8 mouse cellular contexts compared by ENCODE assay signal in the genomic region with DNA sequence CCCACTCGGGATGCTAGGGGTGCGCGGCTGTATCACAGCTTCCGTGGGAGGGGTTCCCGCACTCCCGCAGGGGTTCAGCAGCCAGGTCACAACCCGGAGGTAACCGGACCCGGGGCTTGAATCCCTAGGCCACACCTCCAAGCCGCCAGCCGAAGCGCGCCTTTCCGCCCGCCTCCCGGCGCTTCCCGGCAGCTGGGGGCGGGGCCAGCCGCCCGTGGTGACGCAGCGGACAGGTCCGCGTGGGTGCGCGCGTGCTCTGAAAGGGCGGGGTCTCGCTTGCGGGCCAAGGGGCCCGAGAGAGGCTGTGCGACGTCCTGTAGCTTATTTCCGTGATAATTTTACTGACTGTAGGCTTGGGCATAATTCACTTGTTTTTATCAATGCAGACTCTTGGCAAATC. TPM values are rescaled to one million over a fixed set of nuclear protein-coding genes. Genes with fewer than 3 reads are reported as not detected.
DNase-seq lines count a peak whose midpoint lies in the region; ATAC-seq and TF ChIP-seq lines count a peak whose summit lies in the region.

No protein-coding gene starts in this region.

- ATAC-seq in heart, embryonic 12.5 days (ENCODE audit: insufficient number of reproducible peaks, low FRiP score), result peak; percentile 83
- ATAC-seq in kidney, postnatal 0 days (replicated peaks; ENCODE audit: low FRiP score, low read depth), result peak; percentile 58
- ATAC-seq in liver, embryonic 11.5 days (replicated peaks; ENCODE audit: low FRiP score), result peak; percentile 80
- peak; percentile 72 for ATAC-seq in stomach, embryonic 15.5 days (ENCODE audit: insufficient read depth, low FRiP score, low read depth)

- H3K9ac ChIP-seq in heart, embryonic 12.5 days, result peak overlapping the region; percentile 76
- peak overlapping the region; percentile 62 for H3K9ac ChIP-seq in kidney, postnatal 0 days (ENCODE audit: low read depth, low read length)
- H3K9ac ChIP-seq in liver, embryonic 11.5 days (ENCODE audit: low read depth, low read length), result peak overlapping the region; percentile 67
- peak overlapping the region; percentile 50 for H3K9ac ChIP-seq in stomach, embryonic 15.5 days

- H3K9me3 ChIP-seq in erythroblast, embryonic 14.5 days (ENCODE audit: control insufficient read depth, low read length), result no peaks in the 10 kb centered on the region
- H3K9me3 ChIP-seq in heart, embryonic 12.5 days (replicated peaks), result no peaks in the 10 kb centered on the region
- no peaks in the 10 kb centered on the region for H3K9me3 ChIP-seq in kidney, postnatal 0 days (replicated peaks; ENCODE audit: low read length)
- no peaks in the 10 kb centered on the region for H3K9me3 ChIP-seq in liver, embryonic 11.5 days (ENCODE audit: control insufficient read depth, low read length)
- no peaks in the 10 kb centered on the region for H3K9me3 ChIP-seq in stomach, embryonic 15.5 days

- peaks cover 75% of the 10 kb centered on the region for H3K4me1 ChIP-seq in erythroblast, embryonic 14.5 days (ENCODE audit: control insufficient read depth)
- H3K4me1 ChIP-seq in heart, embryonic 12.5 days (replicated peaks), result peaks cover 81% of the 10 kb centered on the region
- H3K4me1 ChIP-seq in kidney, postnatal 0 days (replicated peaks; ENCODE audit: insufficient read depth, low read length), result peaks cover 54% of the 10 kb centered on the region
- H3K4me1 ChIP-seq in liver, embryonic 11.5 days (replicated peaks; ENCODE audit: control insufficient read depth, insufficient read depth, low read length), result peaks cover 39% of the 10 kb centered on the region
- peaks cover 40% of the 10 kb centered on the region for H3K4me1 ChIP-seq in stomach, embryonic 15.5 days

- peaks cover 60% of the 10 kb centered on the region for H3K36me3 ChIP-seq in erythroblast, embryonic 14.5 days (ENCODE audit: control insufficient read depth)
- peaks cover 21% of the 10 kb centered on the region for H3K36me3 ChIP-seq in heart, embryonic 12.5 days
- peaks cover 17% of the 10 kb centered on the region for H3K36me3 ChIP-seq in kidney, postnatal 0 days (ENCODE audit: insufficient read depth, low read length)
- H3K36me3 ChIP-seq in liver, embryonic 11.5 days (ENCODE audit: control insufficient read depth, insufficient read depth, low read length), result peaks cover 10% of the 10 kb centered on the region
- H3K36me3 ChIP-seq in myocyte (ENCODE audit: control insufficient read depth, insufficient read depth), result no peaks in the 10 kb centered on the region
- H3K36me3 ChIP-seq in stomach, embryonic 15.5 days, result peaks cover 4% of the 10 kb centered on the region

- H3K27ac ChIP-seq in heart, embryonic 12.5 days (ENCODE audit: poor library complexity, severe bottlenecking), result peak overlapping the region; percentile 98
- H3K27ac ChIP-seq in kidney, postnatal 0 days, result peak overlapping the region; percentile 92
- H3K27ac ChIP-seq in liver, embryonic 11.5 days (ENCODE audit: low read depth, low read length), result peak overlapping the region; percentile 93
- peak overlapping the region; percentile 98 for H3K27ac ChIP-seq in stomach, embryonic 15.5 days

- TF ChIP-seq POLR2A in brain, embryonic 14.5 days (IDR thresholded peaks at IDR 0.05; ENCODE audit: borderline replicate concordance, extremely low read depth, insufficient read depth, insufficient read length, poor library complexity, severe bottlenecking), result 0 out of 2 replicates have a peak, but pooled peaks have one; percentile 10
- TF ChIP-seq POLR2A in myocyte (IDR thresholded peaks at IDR 0.05; ENCODE audit: insufficient read length, low read depth), result no peak

- H3K79me2 ChIP-seq in myocyte (ENCODE audit: control insufficient read depth, insufficient read depth), result peaks cover 41% of the 10 kb centered on the region

- H3K4me3 ChIP-seq in erythroblast, embryonic 14.5 days (replicated peaks), result peak overlapping the region; percentile 76
- peak overlapping the region; percentile 62 for H3K4me3 ChIP-seq in heart, embryonic 12.5 days
- H3K4me3 ChIP-seq in kidney, postnatal 0 days (replicated peaks; ENCODE audit: low read depth, low read length), result peak overlapping the region; percentile 45
- H3K4me3 ChIP-seq in liver, embryonic 11.5 days (ENCODE audit: low read depth, low read length), result peak overlapping the region; percentile 52
- peak overlapping the region; percentile 38 for H3K4me3 ChIP-seq in myocyte
- peak overlapping the region; percentile 57 for H3K4me3 ChIP-seq in stomach, embryonic 15.5 days (replicated peaks)

- H3K27me3 ChIP-seq in erythroblast, embryonic 14.5 days (ENCODE audit: control insufficient read depth), result no peaks in the 10 kb centered on the region
- no peaks in the 10 kb centered on the region for H3K27me3 ChIP-seq in heart, embryonic 12.5 days (replicated peaks)
- H3K27me3 ChIP-seq in kidney, postnatal 0 days (ENCODE audit: insufficient read depth, low read length), result no peaks in the 10 kb centered on the region
- H3K27me3 ChIP-seq in liver, embryonic 11.5 days (replicated peaks; ENCODE audit: control insufficient read depth, insufficient read depth, low read length), result no peaks in the 10 kb centered on the region
- no peaks in the 10 kb centered on the region for H3K27me3 ChIP-seq in myocyte (ENCODE audit: control insufficient read depth, insufficient read depth, insufficient read length)
- no peaks in the 10 kb centered on the region for H3K27me3 ChIP-seq in stomach, embryonic 15.5 days (replicated peaks)

- WGBS in heart, embryonic 12.5 days, result 0% methylated on average over 35 of the region's 35 CpGs
- WGBS in kidney, postnatal 0 days, result under 1% methylated on average over 34 of the region's 35 CpGs
- 0% methylated on average over 35 of the region's 35 CpGs for WGBS in liver, embryonic 11.5 days
- under 1% methylated on average over 33 of the region's 35 CpGs for WGBS in stomach, embryonic 15.5 days

- peak overlapping the region; percentile 86 for H3K4me2 ChIP-seq in heart, embryonic 12.5 days
- peak overlapping the region; percentile 66 for H3K4me2 ChIP-seq in kidney, postnatal 0 days (ENCODE audit: low read length)
- peak overlapping the region; percentile 74 for H3K4me2 ChIP-seq in liver, embryonic 11.5 days
- H3K4me2 ChIP-seq in myocyte (ENCODE audit: low read depth), result peak overlapping the region; percentile 98
- H3K4me2 ChIP-seq in stomach, embryonic 15.5 days, result peak overlapping the region; percentile 90

- no peak for TF ChIP-seq CTCF in brain, embryonic 14.5 days (IDR thresholded peaks at IDR 0.05; ENCODE audit: borderline replicate concordance, extremely low read depth, insufficient read depth, insufficient read length)
- no peak for TF ChIP-seq CTCF in kidney, postnatal 0 days (IDR thresholded peaks at IDR 0.05; ENCODE audit: low read depth)

- DNase-seq in CD4-positive, CD25-positive, alpha-beta regulatory T cell, adult 2 months (ENCODE audit: low read depth, low spot score), result peak; percentile 98
- peak; percentile 95 for DNase-seq in brain, embryonic 14.5 days (ENCODE audit: low read depth)
- DNase-seq in kidney, postnatal 0 days (ENCODE audit: low spot score), result peak; percentile 95
- peak; percentile 93 for DNase-seq in liver, embryonic 11.5 days (ENCODE audit: low spot score)

- peak overlapping the region; percentile 11 for H3ac ChIP-seq in myocyte (ENCODE audit: control insufficient read depth, insufficient read length)

TF ChIP-seq in myocyte, 11 proteins besides CTCF, POLR2A, EP300 and RAD21:
- no peak for TF ChIP-seq TCF12 (IDR thresholded peaks at IDR 0.05; ENCODE audit: insufficient read depth, poor library complexity, severe bottlenecking)
- peak; percentile 56 for TF ChIP-seq POLR2AphosphoS2 (IDR thresholded peaks at IDR 0.05; ENCODE audit: insufficient read length, low read depth)
- TF ChIP-seq MYOD1 (IDR thresholded peaks at IDR 0.05; ENCODE audit: control insufficient read depth in 1 of 3, insufficient read length in 2 of 3, low read depth in 2 of 3), result peak in 1 of 3 experiments; percentile 23
- TF ChIP-seq MYOG (IDR thresholded peaks at IDR 0.05; ENCODE audit: control insufficient read depth in 1 of 3, insufficient read depth in 1 of 3, insufficient read length in 2 of 3, low read depth in 2 of 3), result peak in 1 of 3 experiments; percentile 55
- TF ChIP-seq MAX (IDR thresholded peaks at IDR 0.05; ENCODE audit: low read depth), result no peak

RNA-seq across cellular contexts. Expression of gene Mnt, which starts 7.7 kb away (rescaled TPM):
- 21.5 and 33.4 TPM in 2 replicates for polyA plus RNA-seq in brain, embryonic 14.5 days (2012; rRNA removed)
- polyA plus RNA-seq in erythroblast, embryonic 14.5 days (2012), result 3.4 and 3.7 TPM in 2 replicates
- 4.0 and 4.8 TPM in 2 replicates for polyA plus RNA-seq in heart, embryonic 12.5 days (2016; fragmentation: Nextera tagmentation; extraction: Ambion mirVana)
- 5.5 and 5.7 TPM in 2 replicates for polyA plus RNA-seq in kidney, postnatal 0 days (2015; fragmentation: Nextera tagmentation; extraction: Ambion mirVana)
- 3.5 and 3.9 TPM in 2 replicates for polyA plus RNA-seq in liver, embryonic 11.5 days (2014; fragmentation: Nextera tagmentation; extraction: Ambion mirVana)
- polyA plus RNA-seq in myocyte (2012; fragmentation: generic; extraction: Trizol), result 12.7 TPM
- polyA plus RNA-seq in stomach, embryonic 15.5 days (2015; fragmentation: Nextera tagmentation; extraction: Ambion mirVana), result 3.9 and 4.5 TPM in 2 replicates

RNA-seq across cellular contexts. Expression of gene Sgsm2, which starts 58.4 kb away (rescaled TPM):
- polyA plus RNA-seq in brain, embryonic 14.5 days (2012; rRNA removed), result 52.4 and 63.2 TPM in 2 replicates
- polyA plus RNA-seq in erythroblast, embryonic 14.5 days (2012), result 0.17 and 0.18 TPM in 2 replicates
- polyA plus RNA-seq in heart, embryonic 12.5 days (2016; fragmentation: Nextera tagmentation; extraction: Ambion mirVana), result 6.5 and 6.6 TPM in 2 replicates
- polyA plus RNA-seq in kidney, postnatal 0 days (2015; fragmentation: Nextera tagmentation; extraction: Ambion mirVana), result 4.9 TPM in 2 replicates
- 4.2 TPM in 2 replicates for polyA plus RNA-seq in liver, embryonic 11.5 days (2014; fragmentation: Nextera tagmentation; extraction: Ambion mirVana)
- 12.3 TPM for polyA plus RNA-seq in myocyte (2012; fragmentation: generic; extraction: Trizol)
- polyA plus RNA-seq in stomach, embryonic 15.5 days (2015; fragmentation: Nextera tagmentation; extraction: Ambion mirVana), result 6.2 and 6.9 TPM in 2 replicates

RNA-seq across cellular contexts. Expression of gene Tsr1, which starts 59.4 kb away (rescaled TPM):
- polyA plus RNA-seq in brain, embryonic 14.5 days (2012; rRNA removed), result 20.5 and 25.0 TPM in 2 replicates
- 0.09 and 0.24 TPM in 2 replicates for polyA plus RNA-seq in erythroblast, embryonic 14.5 days (2012)
- 31.6 and 33.5 TPM in 2 replicates for polyA plus RNA-seq in heart, embryonic 12.5 days (2016; fragmentation: Nextera tagmentation; extraction: Ambion mirVana)
- polyA plus RNA-seq in kidney, postnatal 0 days (2015; fragmentation: Nextera tagmentation; extraction: Ambion mirVana), result 31.6 and 32.7 TPM in 2 replicates
- 72.4 and 81.3 TPM in 2 replicates for polyA plus RNA-seq in liver, embryonic 11.5 days (2014; fragmentation: Nextera tagmentation; extraction: Ambion mirVana)
- polyA plus RNA-seq in myocyte (2012; fragmentation: generic; extraction: Trizol), result 26.7 TPM
- polyA plus RNA-seq in stomach, embryonic 15.5 days (2015; fragmentation: Nextera tagmentation; extraction: Ambion mirVana), result 43.3 and 48.3 TPM in 2 replicates

Comparison
In these comparisons a context has a peak if more than half of its experiments do, and no peak if none do; other contexts are left out.
1. Peak in every context shown above with its lines: DNase-seq, ATAC-seq, H3K4me3 ChIP-seq and H3K27ac ChIP-seq.
2. RNA of gene Tsr1, which starts 59.4 kb away (polyA plus RNA-seq): 72.4 to 81.3 TPM in liver, embryonic 11.5 days, 43.3 to 48.3 TPM in stomach, embryonic 15.5 days, 31.6 to 32.7 TPM in kidney, postnatal 0 days, 31.6 to 33.5 TPM in heart, embryonic 12.5 days, 26.7 TPM in myocyte (single experiment) and 20.5 to 25.0 TPM in brain, embryonic 14.5 days; 0.09 to 0.24 TPM in erythroblast, embryonic 14.5 days; every median in the first group is over 10 times any median in the second.